15 mouse cellular contexts compared by ENCODE assay signal in genomic region chr1:58903681-58904080, GRCm38 (mm10).
"Had no signal": no experiment of that assay in that cellular context is flagged by ENCODE, and none has a peak within 500 bp of the region (broad histone marks: within the 10 kb centered on the region; RNA-seq: fewer than 3 reads in every experiment).

No protein-coding gene starts in this region.

- H3K27me3 ChIP-seq: hindbrain, embryonic 15.5 days; limb, embryonic 12.5 days; neural tube, embryonic 15.5 days had no signal

- DNase-seq: liver; lung, adult 18-20 months; lung, postnatal 4 days; midbrain, embryonic 14.5 days; right cerebral cortex, adult 18-20 months; right cerebral cortex, postnatal 25 days; thymus, adult 18-20 months; thymus, postnatal 14 days had no signal

- ATAC-seq: intestine, postnatal 0 days had no signal

- H3K4me2 ChIP-seq: hindbrain, embryonic 15.5 days; limb, embryonic 12.5 days; neural tube, embryonic 15.5 days had no signal

- H3K9ac ChIP-seq: hindbrain, embryonic 15.5 days; limb, embryonic 12.5 days; liver, embryonic 14.5 days; neural tube, embryonic 15.5 days had no signal

- H3K27ac ChIP-seq: hindbrain, embryonic 15.5 days; limb, embryonic 12.5 days; liver, embryonic 14.5 days; midbrain, embryonic 10.5 days; neural tube, embryonic 15.5 days had no signal

- H3K4me3 ChIP-seq: hindbrain, embryonic 15.5 days; limb, embryonic 12.5 days; midbrain, embryonic 10.5 days; myocyte; neural tube, embryonic 15.5 days had no signal

- H3K4me1 ChIP-seq: hindbrain, embryonic 15.5 days; limb, embryonic 12.5 days; midbrain, embryonic 10.5 days; neural tube, embryonic 15.5 days had no signal

- H3K9me3 ChIP-seq: hindbrain, embryonic 15.5 days; limb, embryonic 12.5 days; midbrain, embryonic 10.5 days; neural tube, embryonic 15.5 days had no signal
